Mouse (Mus musculus) embryo, embryonic 10.5 days (tissue): Measurements from ENCODE around the gene Mettl23.
A peak's percentile ranks its signal among the peaks of the same experiment; 100 is the strongest.
"Not testable (repeated sequence)": the region's sequence is repeated elsewhere in the genome, so short reads cannot be mapped to it uniquely, and the experiment has no call there.

Experiments
- DNase-seq: peaks from one replicate; pipeline ENCODE4 v3.0.0-alpha.2; 2015; ENCODE audit warnings: low spot score

The Mettl23 gene

GRCm38 (mm10) chr11:116882446-116882845, 39.4 kb downstream of the Mettl23 start:
- DNase-seq: no peak

GRCm38 (mm10) chr11:116884061-116884460, 41.0 kb downstream of the Mettl23 start:
- no peak for DNase-seq

- DNase-seq: peak; percentile 96
These were observed 42.4 kb downstream of the Mettl23 start for GRCm38 (mm10) chr11:116885275-116886151.

GRCm38 (mm10) chr11:116887136-116887535, 44.1 kb downstream of the Mettl23 start:
- no peak for DNase-seq

GRCm38 (mm10) chr11:116893532-116894442, 50.7 kb downstream of the Mettl23 start:
- no peak for DNase-seq

GRCm38 (mm10) chr11:116895402-116895801, 52.3 kb downstream of the Mettl23 start:
- DNase-seq: no peak

- DNase-seq: no peak
These were observed 56.2 kb downstream of the Mettl23 start for GRCm38 (mm10) chr11:116899247-116899646.

- DNase-seq: not testable (repeated sequence)
These were observed 59.5 kb downstream of the Mettl23 start for GRCm38 (mm10) chr11:116902588-116902987.
